Mouse (Mus musculus) embryonic fibroblast, embryonic 13.5 days (primary cell): ENCODE measurements around the gene Gm45021. TPM values are rescaled to one million over a fixed set of nuclear protein-coding genes. Genes with fewer than 3 reads are reported as not detected.

Experiments
- H3K27ac ChIP-seq: 2 replicates; pipeline ENCODE4 v1.5.1; 2012; ENCODE audit warnings: low read length, control low read depth, inconsistent platforms; ENCODE audit not compliant: insufficient read depth
- H3K4me1 ChIP-seq: 2 replicates; pipeline ENCODE4 v1.6.1; 2011; ENCODE audit warnings: low read length; ENCODE audit not compliant: control insufficient read depth, insufficient read depth
- H3K4me3 ChIP-seq: 2 replicates; pipeline ENCODE4 v1.5.1; 2011; ENCODE audit warnings: mild to moderate bottlenecking, control low read depth, low read length; ENCODE audit not compliant: insufficient read depth
- CTCF ChIP-seq: IDR thresholded peaks from 2 replicates; pipeline ENCODE4 v1.5.1; 2011; ENCODE audit warnings: mild to moderate bottlenecking, control low read depth, low read length, moderate library complexity, borderline replicate concordance; ENCODE audit not compliant: insufficient read depth
- POLR2A ChIP-seq: IDR thresholded peaks from 2 replicates; pipeline ENCODE4 v1.6.1; 2011; ENCODE audit warnings: low read depth, mild to moderate bottlenecking, control low read depth, low read length, moderate library complexity
- polyA plus RNA-seq: library from polyadenylated mRNA; stranded (reverse); fragments of >200 nt; gene quantifications from 2 replicates; pipeline ENCODE4 v1.2.4, GENCODE M21; 2011; ENCODE audit warnings: low read depth; ENCODE audit not compliant: missing spikeins, insufficient read length

Gm45021 gene
- polyA plus RNA-seq, 1 experiment, result not detected

- Histone ChIP-seq H3K4me3 (no peak overlapping the region), H3K27ac (peak overlapping the region; percentile 77; the same call in 1 of the 2 replicates), H3K4me1 (no peaks in the 10 kb centered on the region)
- TF ChIP-seq POLR2A, result no peak
- TF ChIP-seq CTCF, result no peak
These were observed 35.6 kb upstream of the Gm45021 start for GRCm38 (mm10) chr6:48553819-48554218.

GRCm38 (mm10) chr6:48554280-48555103, 34.9 kb upstream of the Gm45021 start, which contains the start of gene Lrrc61:
Lrrc61 (plus strand) TSS chr6:48554796.
- TF ChIP-seq CTCF, result no peak
- peak; percentile 83 for TF ChIP-seq POLR2A
- Histone ChIP-seq H3K27ac (peak within 1 kb of the TSS; percentile 90), H3K4me1 (no peaks in the 10 kb centered on the region), H3K4me3 (peak within 1 kb of the TSS; percentile 44)

GRCm38 (mm10) chr6:48555104-48555890, 34.1 kb upstream of the Gm45021 start:
- TF ChIP-seq CTCF (no peak), POLR2A (no peak; the same call in 1 of the 2 replicates)

GRCm38 (mm10) chr6:48555956-48556355, 33.5 kb upstream of the Gm45021 start:
- no peaks in the 10 kb centered on the region for H3K4me1 ChIP-seq
- TF ChIP-seq CTCF, result no peak
- TF ChIP-seq POLR2A, result no peak
- H3K27ac ChIP-seq, result no peak overlapping the region
- H3K4me3 ChIP-seq, result no peak overlapping the region

More at GRCm38 (mm10) chr6:48555104-48555890, 34.1 kb upstream of the Gm45021 start:
- peak overlapping the region; percentile 90 for H3K27ac ChIP-seq
- H3K4me3 ChIP-seq, result peak overlapping the region; percentile 44
- no peaks in the 10 kb centered on the region for H3K4me1 ChIP-seq

GRCm38 (mm10) chr6:48565693-48566310, 23.6 kb upstream of the Gm45021 start:
- no peak overlapping the region for H3K27ac ChIP-seq
- TF ChIP-seq CTCF (no peak), POLR2A (no peak)

GRCm38 (mm10) chr6:48566312-48566711, 23.1 kb upstream of the Gm45021 start:
- Histone ChIP-seq H3K4me1 (peaks cover 6% of the 10 kb centered on the region), H3K4me3 (no peak overlapping the region), H3K27ac (no peak overlapping the region)
- no peak for TF ChIP-seq POLR2A
- no peak for TF ChIP-seq CTCF

More at GRCm38 (mm10) chr6:48565693-48566310, 23.6 kb upstream of the Gm45021 start:
- H3K4me1 ChIP-seq, result peaks cover 6% of the 10 kb centered on the region
- H3K4me3 ChIP-seq, result no peak overlapping the region

- no peak overlapping the region for H3K4me3 ChIP-seq
- TF ChIP-seq CTCF, result no peak
- no peak for TF ChIP-seq POLR2A
- peaks cover 6% of the 10 kb centered on the region for H3K4me1 ChIP-seq
- H3K27ac ChIP-seq, result no peak overlapping the region
These were observed 21.1 kb upstream of the Gm45021 start for GRCm38 (mm10) chr6:48568036-48568984.

GRCm38 (mm10) chr6:48569065-48569807, 20.2 kb upstream of the Gm45021 start:
- H3K27ac ChIP-seq, result no peak overlapping the region

GRCm38 (mm10) chr6:48572014-48572413, 17.4 kb upstream of the Gm45021 start:
- Histone ChIP-seq H3K4me3 (no peak overlapping the region), H3K27ac (no peak overlapping the region)
- TF ChIP-seq POLR2A (no peak), CTCF (no peak)

More at GRCm38 (mm10) chr6:48569065-48569807, 20.2 kb upstream of the Gm45021 start:
- no peak overlapping the region for H3K4me3 ChIP-seq
- no peak for TF ChIP-seq CTCF
- no peak for TF ChIP-seq POLR2A
- H3K4me1 ChIP-seq, result peaks cover 6% of the 10 kb centered on the region

More at GRCm38 (mm10) chr6:48572014-48572413, 17.4 kb upstream of the Gm45021 start:
- H3K4me1 ChIP-seq, result no peaks in the 10 kb centered on the region
